In the genomic region with DNA sequence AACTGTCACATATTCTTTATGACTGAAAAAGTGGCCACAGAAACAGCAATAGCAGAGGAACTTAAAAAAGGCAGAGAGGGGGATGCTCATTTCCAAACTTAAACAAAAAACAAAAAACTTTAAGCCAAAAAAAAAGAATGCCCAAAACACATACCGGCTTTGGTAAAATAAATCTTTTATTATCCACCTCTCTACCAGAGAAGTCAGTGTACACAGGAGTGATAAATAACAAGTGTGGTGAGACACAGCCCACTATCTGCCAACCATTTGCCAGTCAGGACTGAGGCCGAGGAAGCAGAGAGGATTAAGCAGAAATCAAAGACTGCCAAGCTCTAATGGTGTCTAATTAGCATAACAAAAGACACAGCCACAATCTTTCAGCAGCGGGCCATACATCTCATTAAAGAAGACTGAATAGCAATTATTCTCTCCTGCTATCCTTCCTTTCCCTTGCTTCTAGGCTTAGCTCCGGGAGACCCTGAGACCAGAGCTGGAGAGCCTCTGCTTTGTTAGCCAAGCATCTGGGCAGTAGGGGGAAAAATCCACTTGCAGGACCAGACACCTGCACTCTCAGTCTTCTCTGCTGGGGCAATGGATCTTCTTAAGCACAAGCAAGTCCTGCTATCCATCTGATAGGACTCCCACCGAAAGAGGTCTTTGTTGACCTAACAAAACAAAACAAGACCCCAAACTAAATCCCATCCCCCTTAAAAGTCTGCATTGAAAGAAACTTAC, we compare ENCODE assay signal across 13 mouse cellular contexts.
A peak's percentile ranks its signal among the peaks of the same experiment; 100 is the strongest.
DNase-seq lines count a peak whose midpoint lies in the region; ATAC-seq and TF ChIP-seq lines count a peak whose summit lies in the region.
"Had no signal": no experiment of that assay in that cellular context is flagged by ENCODE, and none has a peak within 500 bp of the region (broad histone marks: within the 10 kb centered on the region; RNA-seq: fewer than 3 reads in every experiment).

No protein-coding gene starts in this region.

- DNase-seq in ES-CJ7 (ENCODE audit: low read depth, low spot score), result peak; percentile 83
- DNase-seq in brain, embryonic 14.5 days (ENCODE audit: low read depth), result peak; percentile 98
- no peak for DNase-seq in adrenal gland, postnatal 25 days
- DNase-seq in gastrocnemius, adult 18-20 months (ENCODE audit: low spot score), result no peak
- DNase-seq: adrenal gland, postnatal 36 days; cerebellum, postnatal 25 days; layer of hippocampus, adult 9-11 months; thymus, postnatal 4 days had no signal

- H3K4me3 ChIP-seq in forebrain, embryonic 16.5 days (replicated peaks; ENCODE audit: low read length), result no peak overlapping the region; the same call in 1 of the 2 replicates
- no peak overlapping the region for H3K4me3 ChIP-seq in midbrain, embryonic 15.5 days
- no peak overlapping the region for H3K4me3 ChIP-seq in intestine, postnatal 0 days (ENCODE audit: low read depth, low read length)

- no peak for TF ChIP-seq POLR2A in brain, embryonic 14.5 days (IDR thresholded peaks at IDR 0.05; ENCODE audit: borderline replicate concordance, extremely low read depth, insufficient read depth, insufficient read length, poor library complexity, severe bottlenecking)

- 1% methylated on average over 5 of the region's 5 CpGs for WGBS in forebrain, embryonic 16.5 days
- 3% methylated on average over 5 of the region's 5 CpGs for WGBS in midbrain, embryonic 15.5 days
- 46% methylated on average over 5 of the region's 5 CpGs for WGBS in intestine, postnatal 0 days

- peak overlapping the region; percentile 30; the same call in 1 of the 2 replicates for H3K9ac ChIP-seq in forebrain, embryonic 16.5 days (replicated peaks; ENCODE audit: low read depth, low read length)
- H3K9ac ChIP-seq in midbrain, embryonic 15.5 days, result no peak overlapping the region
- H3K9ac ChIP-seq in intestine, postnatal 0 days (ENCODE audit: low read depth, low read length), result no peak overlapping the region

- no peak for TF ChIP-seq CTCF in brain, embryonic 14.5 days (IDR thresholded peaks at IDR 0.05; ENCODE audit: borderline replicate concordance, extremely low read depth, insufficient read depth, insufficient read length)
- no peak for TF ChIP-seq CTCF in intestine, postnatal 0 days (IDR thresholded peaks at IDR 0.05; ENCODE audit: low read depth)

- H3K27ac ChIP-seq in forebrain, embryonic 16.5 days (ENCODE audit: low read length), result peak overlapping the region; percentile 96
- H3K27ac ChIP-seq in midbrain, embryonic 15.5 days, result peak overlapping the region; percentile 81
- no peak overlapping the region for H3K27ac ChIP-seq in intestine, postnatal 0 days (ENCODE audit: low read depth, low read length)

- no peaks in the 10 kb centered on the region for H3K36me3 ChIP-seq in forebrain, embryonic 16.5 days (ENCODE audit: control insufficient read depth, insufficient read depth)
- no peaks in the 10 kb centered on the region for H3K36me3 ChIP-seq in midbrain, embryonic 15.5 days (replicated peaks)
- no peaks in the 10 kb centered on the region for H3K36me3 ChIP-seq in intestine, postnatal 0 days (ENCODE audit: control insufficient read depth, insufficient read depth)

- H3K27me3 ChIP-seq in forebrain, embryonic 16.5 days (replicated peaks; ENCODE audit: control insufficient read depth, insufficient read depth, low read length), result no peaks in the 10 kb centered on the region
- H3K27me3 ChIP-seq in midbrain, embryonic 15.5 days (replicated peaks), result no peaks in the 10 kb centered on the region
- H3K27me3 ChIP-seq in intestine, postnatal 0 days (replicated peaks; ENCODE audit: control insufficient read depth, insufficient read depth, low read length), result no peaks in the 10 kb centered on the region

- peak; percentile 90 for ATAC-seq in forebrain, embryonic 16.5 days
- peak; percentile 91 for ATAC-seq in midbrain, embryonic 15.5 days (replicated peaks)
- ATAC-seq in inflammation-experienced regulatory T-cells, adult 6 months, result no peak
- no peak for ATAC-seq in intestine, postnatal 0 days

- H3K4me1 ChIP-seq in forebrain, embryonic 16.5 days (replicated peaks; ENCODE audit: control insufficient read depth, insufficient read depth, low read length), result peaks cover 38% of the 10 kb centered on the region
- H3K4me1 ChIP-seq in midbrain, embryonic 15.5 days, result peaks cover 37% of the 10 kb centered on the region
- H3K4me1 ChIP-seq in intestine, postnatal 0 days (replicated peaks; ENCODE audit: control insufficient read depth, insufficient read depth, low read length), result no peaks in the 10 kb centered on the region

- no peaks in the 10 kb centered on the region for H3K9me3 ChIP-seq in forebrain, embryonic 16.5 days (ENCODE audit: control insufficient read depth, low read length)
- no peaks in the 10 kb centered on the region for H3K9me3 ChIP-seq in midbrain, embryonic 15.5 days
- H3K9me3 ChIP-seq in intestine, postnatal 0 days (ENCODE audit: control insufficient read depth), result no peaks in the 10 kb centered on the region

- peak overlapping the region; percentile 42 for H3K4me2 ChIP-seq in forebrain, embryonic 16.5 days (ENCODE audit: low read length)
- H3K4me2 ChIP-seq in midbrain, embryonic 15.5 days, result no peak overlapping the region
- H3K4me2 ChIP-seq in intestine, postnatal 0 days (replicated peaks; ENCODE audit: low read depth), result no peak overlapping the region
- H3K4me2 ChIP-seq: liver, embryonic 11.5 days had no signal

Comparison
In these comparisons a context has a peak if more than half of its experiments do, and no peak if none do; other contexts are left out.
1. DNase-seq: peak in ES-CJ7 (single experiment) and brain, embryonic 14.5 days (single experiment); none in adrenal gland, postnatal 25 days (single experiment) and gastrocnemius, adult 18-20 months (single experiment).
2. ATAC-seq: peak in forebrain, embryonic 16.5 days (single experiment) and midbrain, embryonic 15.5 days (single experiment); none in inflammation-experienced regulatory T-cells, adult 6 months (single experiment) and intestine, postnatal 0 days (single experiment).